Mouse (Mus musculus): ENCODE results near the gene Piga. TPM values are rescaled to one million over a fixed set of nuclear protein-coding genes. Genes with fewer than 3 reads are reported as not detected.

The Piga gene
- 1 to 10 TPM; 5.3 to 6.0 TPM for total RNA-seq (2021)
- long read RNA-seq, partial matches to known transcripts, result 0 of 5 reads
- long read RNA-seq, other reads (novel, unspliced or antisense), result 0 of 5 reads

- peak; percentile 80 to 86 for DNase-seq (ENCODE audit: low spot score in 2 of 2)
These were observed at the start of gene Piga for GRCm38 (mm10) chrX:164419471-164419939. Gene Piga, plus strand, starts transcription at chrX:164419787.

GRCm38 (mm10) chrX:164370576-164370975 lies 49.0 kb upstream of the Piga start:
- DNase-seq (ENCODE audit: low spot score in 2 of 2), result no peak

GRCm38 (mm10) chrX:164373081-164373480 lies 46.5 kb upstream of the Piga start, which contains the start of gene Vegfd:
Gene Vegfd, plus strand, starts transcription at chrX:164373378.
- peak; percentile 6 to 16 for DNase-seq (ENCODE audit: low spot score in 2 of 2)

GRCm38 (mm10) chrX:164374586-164374985 lies 45.0 kb upstream of the Piga start:
- DNase-seq (ENCODE audit: low spot score in 2 of 2), result no peak

DNA sequence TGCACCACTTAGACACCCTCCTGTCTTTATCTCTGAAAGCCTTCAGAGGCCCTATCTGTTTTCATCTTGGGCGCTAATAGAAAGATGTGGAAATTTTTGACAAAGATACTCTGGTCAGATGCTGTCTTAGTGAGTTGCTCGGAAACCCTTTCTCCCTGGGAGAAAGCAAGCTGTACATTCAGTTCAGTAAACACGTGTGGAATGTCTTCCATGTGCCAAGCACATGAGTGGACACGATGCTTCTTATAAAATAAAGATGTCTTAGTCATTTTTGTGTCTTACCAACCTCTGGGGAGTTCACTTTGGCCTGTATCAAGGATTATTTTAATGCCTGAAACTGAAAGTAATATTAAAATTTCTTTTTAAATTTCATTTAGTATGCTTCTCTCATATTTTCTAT lies 39.9 kb upstream of the Piga start:
- no peak for DNase-seq (ENCODE audit: low spot score in 2 of 2)

GRCm38 (mm10) chrX:164381618-164382408 lies 37.8 kb upstream of the Piga start:
- DNase-seq (ENCODE audit: low spot score in 2 of 2), result peak; percentile 37 to 71

GRCm38 (mm10) chrX:164394091-164394490 lies 25.5 kb upstream of the Piga start:
- no peak for DNase-seq (ENCODE audit: low spot score in 2 of 2)

DNA sequence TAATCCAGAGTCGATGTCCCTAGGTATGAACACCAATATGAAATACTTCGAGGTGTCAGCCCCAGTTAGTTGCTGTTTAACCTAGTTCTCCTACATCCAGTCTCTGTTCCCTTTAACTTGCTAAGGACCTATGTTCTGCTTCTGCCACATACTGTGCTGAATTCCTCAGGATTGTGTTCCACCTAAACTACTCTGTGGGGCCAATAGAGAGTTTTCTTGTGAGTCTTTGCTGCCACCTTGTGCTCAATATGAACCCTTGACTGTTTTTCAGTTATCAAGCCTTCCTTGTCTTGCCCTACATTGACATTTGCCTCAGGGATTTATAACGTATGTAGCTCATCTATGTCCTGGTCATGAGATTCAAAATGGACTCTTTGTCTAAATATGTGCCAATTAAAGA lies 21.1 kb upstream of the Piga start:
- DNase-seq (ENCODE audit: low spot score in 2 of 2), result no peak

- no peak for DNase-seq (ENCODE audit: low spot score in 2 of 2)
These were observed 14.4 kb upstream of the Piga start for GRCm38 (mm10) chrX:164405080-164405649.

DNA sequence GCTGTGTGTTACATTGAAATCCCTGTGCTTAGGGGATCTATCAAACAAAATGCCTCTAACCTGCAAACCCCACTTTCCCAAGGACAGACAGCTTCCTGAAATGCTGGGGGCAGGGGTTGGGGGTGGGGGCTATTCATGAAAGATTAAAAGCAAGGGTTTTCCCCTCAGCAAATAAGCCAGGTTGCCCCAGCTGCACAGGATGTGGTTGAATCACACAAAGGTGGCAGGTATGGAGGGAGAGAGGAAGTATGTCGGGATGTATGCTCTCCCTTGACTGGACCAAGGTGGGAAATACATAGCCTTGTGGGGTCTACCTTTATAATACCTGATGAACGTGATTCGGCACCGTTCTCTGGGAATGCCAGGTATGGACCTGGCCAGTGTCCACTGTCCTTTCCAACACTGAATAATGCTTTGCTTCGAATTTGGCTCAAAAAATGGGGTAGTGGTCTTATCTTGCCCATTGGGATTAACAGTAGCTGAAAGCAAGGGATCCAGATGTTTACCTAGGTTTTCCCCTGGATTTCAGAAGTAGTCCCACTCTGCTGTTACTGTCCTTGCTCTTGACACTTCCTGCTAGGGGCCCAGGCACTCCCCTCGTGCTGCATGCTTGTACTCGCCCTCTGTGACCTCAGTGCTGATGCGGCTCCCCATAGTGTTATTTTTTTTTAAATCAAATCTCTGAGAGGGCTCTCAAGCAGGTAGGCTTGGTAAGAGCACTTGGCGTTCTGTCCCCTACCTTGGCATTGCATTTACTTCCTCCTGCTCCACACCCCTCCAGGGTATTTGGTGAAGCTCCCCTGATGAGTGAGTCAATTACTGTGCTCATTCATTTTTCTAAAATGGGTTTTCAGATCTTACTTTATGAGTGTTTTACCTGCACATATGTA lies 13.2 kb upstream of the Piga start:
- DNase-seq (ENCODE audit: low spot score in 2 of 2), result no peak

DNA sequence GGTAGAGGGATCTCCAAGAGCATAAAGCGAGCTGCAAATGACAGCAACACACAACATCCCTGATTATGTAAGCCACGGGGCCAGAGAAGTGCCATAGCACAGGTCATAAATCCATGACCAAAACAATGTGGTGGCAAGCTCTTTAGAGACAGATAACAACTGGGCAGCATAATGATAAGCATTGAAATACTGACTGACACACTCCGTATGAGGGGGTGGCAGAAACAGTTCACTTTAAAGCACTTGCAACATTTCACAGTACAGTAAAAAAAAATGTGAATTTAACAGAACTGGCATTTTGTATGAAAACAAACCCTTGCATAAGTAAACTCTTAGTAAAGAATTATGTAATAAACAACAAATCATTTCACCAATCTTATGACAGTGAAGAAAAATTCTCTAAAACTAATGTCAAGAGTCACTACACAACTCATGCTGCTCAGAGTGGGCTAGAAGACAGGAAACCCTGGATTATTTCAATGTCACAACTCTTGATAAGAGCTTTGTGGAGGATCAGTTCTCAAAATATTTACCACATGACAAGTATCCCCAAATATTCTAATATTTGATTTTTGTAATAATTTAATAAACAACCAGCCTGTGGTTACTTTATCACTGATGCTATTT lies 11.2 kb upstream of the Piga start:
- DNase-seq (ENCODE audit: low spot score in 2 of 2), result no peak

GRCm38 (mm10) chrX:164410562-164410961 lies 9.0 kb upstream of the Piga start:
- no peak for DNase-seq (ENCODE audit: low spot score in 2 of 2)

DNA sequence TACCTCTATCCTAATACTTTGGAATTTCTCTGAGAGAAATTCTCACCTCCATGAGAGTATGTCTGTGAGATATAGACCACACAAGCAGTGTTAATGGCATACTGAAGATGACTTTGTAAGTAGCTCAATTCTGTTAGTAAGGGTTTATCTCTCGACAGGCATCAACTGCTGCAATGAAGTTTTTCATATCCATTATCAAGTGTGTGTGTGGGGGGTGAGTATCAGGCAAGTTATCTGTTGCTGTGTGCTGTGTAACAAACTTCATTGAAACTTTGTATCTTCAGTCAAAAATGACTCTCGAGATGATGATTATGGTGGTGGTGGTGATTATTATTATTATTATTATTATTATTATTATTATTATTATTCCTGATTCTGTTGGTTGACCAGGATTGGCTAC lies 2.8 kb upstream of the Piga start:
- no peak for DNase-seq (ENCODE audit: low spot score in 2 of 2)

DNA sequence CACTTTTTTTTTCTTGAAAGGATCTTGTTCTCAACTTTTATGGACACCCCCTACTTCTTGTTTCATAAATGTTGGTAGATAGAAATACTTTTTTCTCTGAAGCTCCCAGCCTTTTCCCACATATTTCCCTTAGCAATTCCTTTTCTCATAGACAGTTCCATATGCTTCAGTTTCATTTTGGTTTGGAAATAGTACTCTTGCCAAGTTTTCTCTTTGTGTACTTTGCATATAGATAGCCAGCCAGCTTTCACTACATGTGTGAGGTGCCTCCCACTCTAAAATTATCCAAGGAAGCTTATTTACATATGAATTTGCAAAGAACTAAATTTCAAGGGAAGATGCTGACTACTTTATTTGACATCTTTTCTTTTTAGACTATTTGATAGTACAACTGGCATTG lies 1.6 kb upstream of the Piga start:
- no peak for DNase-seq (ENCODE audit: low spot score in 2 of 2)

DNA sequence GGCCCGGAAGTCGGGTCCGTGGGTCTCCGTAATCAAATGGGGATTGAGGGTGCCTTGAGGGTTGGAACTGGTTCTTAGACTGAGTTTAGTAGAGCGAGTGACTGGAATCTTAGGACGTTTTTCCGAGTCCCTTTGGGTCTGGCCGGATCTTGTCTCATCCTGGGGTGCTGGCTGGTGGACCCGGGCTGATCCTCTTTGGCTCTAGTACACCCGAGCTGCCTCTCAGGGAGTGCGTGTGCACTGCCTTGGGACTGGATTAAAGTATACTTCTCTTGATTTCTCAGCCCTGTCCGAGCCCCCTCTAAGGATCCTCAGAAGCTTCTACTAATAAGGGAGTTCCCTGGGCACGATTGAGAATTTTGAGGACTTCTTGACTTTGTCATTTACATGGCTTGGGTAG lies 368 bp downstream of the Piga start:
- DNase-seq (ENCODE audit: low spot score in 2 of 2), result no peak

GRCm38 (mm10) chrX:164420518-164420917 lies 931 bp downstream of the Piga start:
- DNase-seq (ENCODE audit: low spot score in 2 of 2), result no peak

DNA sequence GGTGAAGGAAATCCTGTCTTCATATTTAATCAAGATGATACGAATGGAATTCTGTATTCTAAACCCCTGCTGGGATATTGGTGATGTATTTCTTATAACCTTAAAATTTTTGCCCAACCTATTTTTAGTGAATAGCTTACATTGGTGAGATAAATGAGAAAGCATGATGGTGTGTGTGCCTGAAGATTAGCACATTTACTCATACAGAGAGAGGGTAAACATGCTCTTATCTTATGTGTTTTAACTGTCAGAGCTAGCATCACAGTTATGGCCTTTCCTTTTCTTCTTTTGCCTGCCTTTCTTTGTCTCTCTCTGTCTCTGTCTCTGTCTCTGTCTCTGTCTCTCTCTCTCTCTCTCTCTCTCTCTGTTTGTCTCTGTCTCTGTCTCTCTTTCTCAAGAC lies 5.2 kb downstream of the Piga start:
- no peak for DNase-seq (ENCODE audit: low spot score in 2 of 2)

DNA sequence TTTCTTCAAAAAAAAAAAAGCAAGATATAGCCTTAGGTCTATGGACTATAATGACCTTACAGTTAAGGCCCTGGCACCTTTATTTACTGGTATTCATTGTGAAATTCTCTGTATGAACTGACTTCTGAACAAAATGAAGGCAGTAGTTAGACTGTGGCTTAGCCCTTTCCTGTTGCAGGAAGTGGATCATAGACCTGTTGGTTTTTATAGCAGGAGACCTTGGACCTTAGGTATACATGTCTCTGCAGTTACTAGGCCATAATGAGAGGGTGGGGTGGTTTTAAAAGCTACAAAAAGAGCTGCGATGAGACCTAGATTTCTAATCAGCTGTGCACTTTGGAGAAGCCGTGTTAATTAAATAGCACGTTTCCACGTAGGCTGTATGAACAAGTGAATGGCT lies 7.7 kb downstream of the Piga start:
- no peak for DNase-seq (ENCODE audit: low spot score in 2 of 2)

DNA sequence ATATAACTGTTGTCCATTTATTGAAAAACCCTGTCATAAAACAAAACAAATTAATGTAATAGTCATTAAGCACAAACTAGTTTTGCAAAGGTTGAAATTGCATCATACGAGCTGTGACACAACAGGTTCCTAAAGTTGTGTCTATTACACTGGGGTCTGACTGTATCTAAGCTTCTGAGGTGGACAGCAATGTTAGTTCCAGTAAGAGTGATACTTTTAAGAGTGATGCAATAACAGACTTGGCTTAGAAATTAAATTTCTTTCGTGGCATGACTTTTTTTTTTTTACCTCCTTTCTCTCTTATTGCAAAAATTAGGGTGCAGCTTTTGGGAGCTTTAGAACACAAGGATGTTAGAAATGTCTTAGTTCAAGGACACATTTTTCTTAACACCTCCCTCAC lies 8.6 kb downstream of the Piga start:
- no peak for DNase-seq (ENCODE audit: low spot score in 2 of 2)

- DNase-seq (ENCODE audit: low spot score in 2 of 2), result no peak
These were observed 11.0 kb downstream of the Piga start for GRCm38 (mm10) chrX:164430621-164431020.

DNA sequence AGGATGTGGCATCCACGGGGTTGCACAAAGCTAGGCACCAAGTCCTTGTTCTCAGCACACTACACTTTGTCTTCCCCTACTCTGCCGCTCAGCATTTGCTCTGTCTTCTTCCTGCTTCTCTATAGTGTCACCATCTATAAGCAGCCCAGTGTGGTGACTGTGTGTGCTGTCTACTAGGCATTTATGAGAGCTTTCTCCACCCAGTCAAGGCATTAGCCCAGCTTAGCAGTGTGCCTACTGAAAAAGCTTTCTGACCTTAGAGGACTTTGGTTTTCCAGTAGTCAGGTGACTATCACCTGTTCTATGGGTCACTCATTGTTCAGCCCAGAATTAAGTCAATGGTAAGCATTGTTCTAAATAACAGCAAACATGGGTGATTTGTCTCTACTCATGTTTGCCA lies 11.5 kb downstream of the Piga start:
- DNase-seq (ENCODE audit: low spot score in 2 of 2), result no peak

Measured in layer of hippocampus, postnatal 10 days (tissue).